Mouse (Mus musculus) liver, embryonic 14.5 days (tissue): ENCODE data around the gene Prkx. TPM values are rescaled to one million over a fixed set of nuclear protein-coding genes. Genes with fewer than 3 reads are reported as not detected.

Experiments used
- ATAC-seq: fragments of 200-750 bp; cut with Nextera tagmentation; 2 replicates; pipeline ENCODE4 v1.8.0; 2017; ENCODE audit warnings: moderate number of reproducible peaks, mild to moderate bottlenecking, moderate library complexity; ENCODE audit not compliant: insufficient read depth
- DNase-seq, 3 experiments: peaks; one replicate each; pipeline ENCODE4 v3.0.0-alpha.2; 2012 to 2013; ENCODE audit warnings: low read depth in 3 of 3, low spot score in 3 of 3
- H3K27ac ChIP-seq: fragments of 300-500 bp; sonication (generic); 2 replicates; pipeline ENCODE4 v1.5.1; 2014; ENCODE audit warnings: moderate library complexity, mild to moderate bottlenecking, control low read depth, inconsistent platforms
- H3K27me3 ChIP-seq: fragments of 300-500 bp; sonication (generic); 2 replicates; pipeline ENCODE4 v1.6.1; 2014; ENCODE audit warnings: mild to moderate bottlenecking, low read length, moderate library complexity; ENCODE audit not compliant: control insufficient read depth, insufficient read depth
- H3K36me3 ChIP-seq: fragments of 300-500 bp; sonication (generic); replicated peaks from 2 replicates; pipeline ENCODE4 v1.6.1; 2014; ENCODE audit warnings: low read depth; ENCODE audit not compliant: control insufficient read depth, insufficient read depth
- H3K4me1 ChIP-seq, 2 experiments: fragments of 200-500 bp in 1 of 2; fragments of 300-500 bp in 1 of 2; sonication (generic) in 1 of 2; replicated peaks; 2 replicates each; pipeline ENCODE4 v1.6.1; 2012 to 2014; ENCODE audit warnings: antibody characterized with exemption in 1 of 2, inconsistent platforms in 1 of 2, low read length in 1 of 2; ENCODE audit not compliant: control insufficient read depth in 2 of 2, insufficient read depth in 2 of 2
- H3K4me2 ChIP-seq: fragments of 300-500 bp; sonication (generic); 2 replicates; pipeline ENCODE4 v1.6.1; 2014; ENCODE audit warnings: low read depth, mild to moderate bottlenecking, control low read depth, moderate library complexity
- H3K4me3 ChIP-seq, 2 experiments: fragments of 200-500 bp in 1 of 2; fragments of 300-500 bp in 1 of 2; sonication (generic) in 1 of 2; 2 replicates each; pipeline ENCODE4 v1.5.1; 2012 to 2014; ENCODE audit warnings: low read depth in 2 of 2, low read length in 2 of 2, mild to moderate bottlenecking in 2 of 2, control low read depth in 1 of 2, inconsistent platforms in 1 of 2, moderate library complexity in 1 of 2; ENCODE audit not compliant: insufficient read depth in 1 of 2
- H3K9ac ChIP-seq: fragments of 300-500 bp; sonication (generic); replicated peaks from 2 replicates; pipeline ENCODE4 v1.6.1; 2014; ENCODE audit warnings: mild to moderate bottlenecking, control low read depth, moderate library complexity
- H3K9me3 ChIP-seq: fragments of 300-500 bp; sonication (generic); 2 replicates; pipeline ENCODE4 v1.6.1; 2016; ENCODE audit warnings: low read length, mixed read lengths; ENCODE audit not compliant: control insufficient read depth
- CTCF ChIP-seq: IDR thresholded peaks from 2 replicates; pipeline ENCODE4 v1.5.1; 2016; ENCODE audit warnings: antibody characterized with exemption, low read depth, control low read depth
- EP300 ChIP-seq: IDR thresholded peaks from 2 replicates; pipeline ENCODE4 v1.6.1; 2016; ENCODE audit warnings: antibody characterized with exemption, low read depth
- WGBS: fragments of 180-500 bp; shearing (Covaris S2); extraction: QIAGEN DNeasy Blood & Tissue Kit; methylation state at CpG from one replicate; pipeline ENCODE4 v1.1.7; 2014; ENCODE audit not compliant: insufficient replicate concordance; 5-methylcytosine and 5-hydroxymethylcytosine counted together
- polyA plus RNA-seq, 2 experiments: library from polyadenylated mRNA; depleted of rRNA in 1 of 2; stranded (reverse) in 1 of 2; unstranded in 1 of 2; fragments of >200 nt; fragmentation: Nextera tagmentation in 1 of 2; extraction: Ambion mirVana in 1 of 2; gene quantifications; 2 replicates each; pipeline versions ENCODE4 v1.2.1 to v1.2.3; 2012 to 2014

The Prkx gene
- 0.67 and 0.99 TPM in 2 replicates for polyA plus RNA-seq (2012; rRNA removed)
- 1.3 TPM in 2 replicates for polyA plus RNA-seq (2014; fragmentation: Nextera tagmentation; extraction: Ambion mirVana)

DNA sequence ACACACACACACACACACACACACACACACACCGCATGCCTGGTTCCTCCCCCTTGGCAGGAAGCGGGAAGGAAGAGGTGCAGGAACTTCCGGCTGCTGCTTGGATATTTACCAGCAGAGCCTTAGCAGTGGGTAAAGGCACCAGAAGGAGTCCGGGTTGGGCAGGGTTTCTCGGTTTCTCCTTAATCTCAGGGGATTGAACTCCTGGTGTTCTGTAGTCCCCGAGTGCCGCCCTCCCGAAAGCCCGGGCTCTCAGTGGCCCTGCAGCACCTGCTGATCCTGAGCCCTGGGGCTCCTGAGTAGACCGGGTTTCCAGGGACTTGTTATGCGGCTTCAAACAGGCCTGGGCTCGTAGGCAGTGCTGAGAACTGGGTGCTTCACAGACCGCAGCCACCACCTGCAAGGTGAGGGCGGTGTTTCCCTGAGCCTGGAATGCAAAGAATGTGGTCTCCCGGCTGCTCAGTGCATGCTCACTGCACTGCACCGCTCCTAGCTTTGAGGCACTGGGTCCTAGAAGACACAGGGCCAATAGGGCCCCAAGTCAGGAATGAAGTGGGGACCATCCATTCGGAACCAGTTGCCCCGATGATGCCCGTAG lies at the start of gene Prkx:
Prkx (minus strand) TSS at position 41 of the 598 bp plus-strand sequence.
- TF ChIP-seq EP300 (no peak), CTCF (no peak)
- Histone ChIP-seq H3K4me3 (peak within 1 kb of the TSS; percentile 65 to 69), H3K4me2 (peak within 1 kb of the TSS; percentile 68), H3K27ac (no peak within 1 kb of the TSS), H3K36me3 (no peaks in the 10 kb centered on the region), H3K4me1 (0 out of 4 replicates have a peak, but pooled peaks cover 0 to 2% of the 10 kb centered on the region in 2 experiments), H3K9ac (peak within 1 kb of the TSS; percentile 43), H3K27me3 (no peaks in the 10 kb centered on the region), H3K9me3 (no peaks in the 10 kb centered on the region)
- DNase-seq, result peak in 2 of 3 experiments; percentile 17 to 24
- ATAC-seq, result peak; percentile 73
- WGBS, result 14% methylated on average over 15 of the region's 19 CpGs

GRCm38 (mm10) chrX:77812031-77812430 lies 16.0 kb upstream of the Prkx start:
- Histone ChIP-seq H3K36me3 (no peaks in the 10 kb centered on the region), H3K9ac (no peak overlapping the region), H3K4me1 (no peaks in the 10 kb centered on the region), H3K27ac (no peak overlapping the region), H3K27me3 (no peaks in the 10 kb centered on the region), H3K4me3 (no peak overlapping the region), H3K9me3 (no peaks in the 10 kb centered on the region), H3K4me2 (no peak overlapping the region)
- TF ChIP-seq EP300, result no peak
- TF ChIP-seq CTCF, result 0 out of 2 replicates have a peak, but pooled peaks have one; percentile 6
- ATAC-seq, result no peak
- WGBS, result 46% methylated on average over 6 of the region's 6 CpGs
- DNase-seq, result no peak

DNA sequence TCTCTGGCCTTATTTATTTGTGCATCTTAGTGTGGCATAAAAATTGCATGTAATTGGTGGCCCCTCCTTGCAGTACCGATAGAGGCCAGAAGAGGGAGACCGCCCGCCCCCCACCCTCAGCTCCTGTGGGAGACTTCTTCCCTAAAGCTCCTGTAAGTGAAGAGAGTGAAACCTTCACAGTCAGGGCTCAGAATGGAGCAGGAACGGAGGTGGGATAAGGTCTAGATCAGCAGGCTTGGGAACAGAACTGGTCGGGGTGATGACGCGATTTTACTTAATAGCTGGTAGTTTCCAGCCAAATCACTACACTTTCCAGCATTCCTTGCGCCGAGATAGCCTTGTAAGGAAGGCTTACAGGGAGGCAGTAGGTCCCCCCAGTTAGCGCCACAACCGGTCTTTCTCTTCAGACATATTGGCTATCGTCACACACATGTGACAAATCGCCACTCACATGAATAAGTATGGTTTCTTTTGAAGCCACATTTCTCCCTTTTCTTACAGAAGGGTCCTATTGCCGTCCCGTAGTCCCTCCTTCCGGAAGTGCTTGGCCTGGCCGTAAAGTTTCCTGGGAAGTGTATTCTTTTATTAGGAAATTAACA lies 14.6 kb upstream of the Prkx start:
- Histone ChIP-seq H3K4me2 (peak overlapping the region; percentile 49), H3K27me3 (no peaks in the 10 kb centered on the region), H3K4me3 (peak overlapping the region; percentile 41 to 64), H3K4me1 (no peaks in the 10 kb centered on the region), H3K27ac (no peak overlapping the region), H3K36me3 (no peaks in the 10 kb centered on the region), H3K9ac (no peak overlapping the region; the same call in 1 of the 2 replicates), H3K9me3 (no peaks in the 10 kb centered on the region)
- ATAC-seq (peak; percentile 43; the same call in 1 of the 2 replicates), DNase-seq (peak in 1 of 3 experiments; percentile 10)
- WGBS, result 15% methylated on average over 17 of the region's 17 CpGs
- peak; percentile 81 for TF ChIP-seq CTCF
- TF ChIP-seq EP300, result no peak

DNA sequence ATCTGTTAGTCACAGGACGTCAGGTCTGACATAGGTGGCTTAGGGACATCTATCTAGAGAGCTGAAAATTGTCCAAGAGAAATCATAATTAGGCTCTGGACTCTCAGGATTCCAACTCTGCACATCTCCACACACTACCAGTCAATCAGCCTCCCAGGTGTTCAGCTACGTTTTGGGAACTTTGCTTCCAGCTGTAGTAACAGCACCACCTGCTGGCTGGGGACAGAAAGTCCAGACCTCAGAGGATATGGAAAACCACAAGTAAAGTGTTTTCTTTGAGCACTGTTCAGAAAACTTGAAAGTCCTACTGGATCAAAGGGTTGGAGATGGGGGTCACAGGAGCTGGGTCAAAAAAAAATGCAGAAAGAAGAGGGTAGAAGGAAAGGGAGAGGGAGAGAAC lies 12.5 kb upstream of the Prkx start:
- H3K27ac ChIP-seq, result no peak overlapping the region
- H3K9ac ChIP-seq, result no peak overlapping the region
- ATAC-seq, result no peak
- no peak overlapping the region for H3K4me3 ChIP-seq
- H3K27me3 ChIP-seq, result no peaks in the 10 kb centered on the region
- no peaks in the 10 kb centered on the region for H3K9me3 ChIP-seq
- TF ChIP-seq CTCF (peak; percentile 61), EP300 (no peak)
- no peak for DNase-seq
- no peaks in the 10 kb centered on the region for H3K4me1 ChIP-seq
- H3K4me2 ChIP-seq, result no peak overlapping the region
- no peaks in the 10 kb centered on the region for H3K36me3 ChIP-seq
- 13% methylated on average over 2 of the region's 2 CpGs for whole genome bisulfite sequencing

- no peak overlapping the region for H3K9ac ChIP-seq
- 46% methylated on average over 2 of the region's 2 CpGs for WGBS
- no peak for DNase-seq
- no peaks in the 10 kb centered on the region for H3K27me3 ChIP-seq
- no peaks in the 10 kb centered on the region for H3K36me3 ChIP-seq
- TF ChIP-seq CTCF, result no peak
- no peak for TF ChIP-seq EP300
- H3K4me3 ChIP-seq, result no peak overlapping the region
- no peaks in the 10 kb centered on the region for H3K9me3 ChIP-seq
- ATAC-seq, result no peak
- no peak overlapping the region for H3K27ac ChIP-seq
- H3K4me1 ChIP-seq, result no peaks in the 10 kb centered on the region
- H3K4me2 ChIP-seq, result no peak overlapping the region
Measured at GRCm38 (mm10) chrX:77802293-77802692, 6.2 kb upstream of the Prkx start.
